Mouse (Mus musculus): Measurements from ENCODE around the gene Tlk2. TPM values are rescaled to one million over a fixed set of nuclear protein-coding genes. Genes with fewer than 3 reads are reported as not detected.

The Tlk2 gene
- polyA plus RNA-seq, 1 experiment = 90.1 TPM

DNA sequence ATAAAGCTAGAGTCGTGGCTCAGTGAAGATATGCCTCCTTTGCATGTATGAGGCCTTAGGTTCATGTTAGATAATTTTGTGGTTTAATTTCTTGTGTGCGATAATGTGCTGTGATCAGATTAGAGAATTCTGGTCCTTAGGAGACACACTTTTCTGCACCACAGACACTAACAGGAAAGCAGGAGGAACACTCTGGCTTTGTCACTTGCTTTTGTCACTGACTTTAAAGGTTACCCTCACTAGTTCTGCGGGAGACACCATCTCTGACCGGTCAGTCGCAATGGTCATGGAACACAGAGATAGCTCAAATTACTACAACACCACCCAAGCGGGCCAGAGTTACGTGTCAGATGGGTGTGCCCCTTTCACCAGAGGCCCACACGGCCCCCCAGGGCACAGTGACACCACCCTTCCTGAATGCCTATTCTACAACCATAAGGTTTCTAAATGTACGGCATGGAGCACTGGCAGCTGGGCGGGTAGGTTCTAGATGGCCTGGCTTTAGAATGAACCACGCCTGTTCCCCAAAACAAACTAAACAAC, 26.2 kb upstream of the Tlk2 start:
- Histone ChIP-seq H3K36me3 (ENCODE audit: control insufficient read depth, insufficient read depth, low read length) (no peaks in the 10 kb centered on the region), H3K27ac (ENCODE audit: control insufficient read depth, insufficient read depth, low read depth, low read length) (no peak overlapping the region), H3K27me3 (ENCODE audit: control insufficient read depth, insufficient read depth, low read length) (no peaks in the 10 kb centered on the region), H3K4me1 (ENCODE audit: control insufficient read depth, insufficient read depth, low read length) (peaks cover 8% of the 10 kb centered on the region), H3K4me3 (ENCODE audit: control insufficient read depth, low read depth, low read length) (no peak overlapping the region)
- no peak for TF ChIP-seq POLR2A (IDR thresholded peaks at IDR 0.05; ENCODE audit: control insufficient read depth, low read depth, low read length)
- no peak for TF ChIP-seq CTCF (IDR thresholded peaks at IDR 0.05; ENCODE audit: control insufficient read depth, insufficient read depth, insufficient replicate concordance, low read depth, low read length)

GRCm38 (mm10) chr11:105153068-105153833, 25.4 kb upstream of the Tlk2 start:
- Histone ChIP-seq H3K4me3 (ENCODE audit: control insufficient read depth, low read depth, low read length) (no peak overlapping the region), H3K27ac (ENCODE audit: control insufficient read depth, insufficient read depth, low read depth, low read length) (no peak overlapping the region), H3K4me1 (ENCODE audit: control insufficient read depth, insufficient read depth, low read length) (peaks cover 8% of the 10 kb centered on the region), H3K27me3 (ENCODE audit: control insufficient read depth, insufficient read depth, low read length) (no peaks in the 10 kb centered on the region), H3K36me3 (ENCODE audit: control insufficient read depth, insufficient read depth, low read length) (no peaks in the 10 kb centered on the region)
- no peak for TF ChIP-seq CTCF (IDR thresholded peaks at IDR 0.05; ENCODE audit: control insufficient read depth, insufficient read depth, insufficient replicate concordance, low read depth, low read length)
- no peak for TF ChIP-seq POLR2A (IDR thresholded peaks at IDR 0.05; ENCODE audit: control insufficient read depth, low read depth, low read length)

GRCm38 (mm10) chr11:105155915-105156314, 22.7 kb upstream of the Tlk2 start:
- H3K4me1 ChIP-seq (ENCODE audit: control insufficient read depth, insufficient read depth, low read length) = peaks cover 8% of the 10 kb centered on the region
- no peak overlapping the region for H3K4me3 ChIP-seq (ENCODE audit: control insufficient read depth, low read depth, low read length)
- H3K36me3 ChIP-seq (ENCODE audit: control insufficient read depth, insufficient read depth, low read length) = no peaks in the 10 kb centered on the region
- no peak overlapping the region for H3K27ac ChIP-seq (ENCODE audit: control insufficient read depth, insufficient read depth, low read depth, low read length)
- no peaks in the 10 kb centered on the region for H3K27me3 ChIP-seq (ENCODE audit: control insufficient read depth, insufficient read depth, low read length)
- TF ChIP-seq CTCF (IDR thresholded peaks at IDR 0.05; ENCODE audit: control insufficient read depth, insufficient read depth, insufficient replicate concordance, low read depth, low read length) = no peak
- no peak for TF ChIP-seq POLR2A (IDR thresholded peaks at IDR 0.05; ENCODE audit: control insufficient read depth, low read depth, low read length)

GRCm38 (mm10) chr11:105156748-105157267, 21.8 kb upstream of the Tlk2 start:
- Histone ChIP-seq H3K27me3 (ENCODE audit: control insufficient read depth, insufficient read depth, low read length) (no peaks in the 10 kb centered on the region), H3K36me3 (ENCODE audit: control insufficient read depth, insufficient read depth, low read length) (no peaks in the 10 kb centered on the region), H3K4me3 (ENCODE audit: control insufficient read depth, low read depth, low read length) (no peak overlapping the region), H3K27ac (ENCODE audit: control insufficient read depth, insufficient read depth, low read depth, low read length) (no peak overlapping the region), H3K4me1 (ENCODE audit: control insufficient read depth, insufficient read depth, low read length) (peaks cover 5% of the 10 kb centered on the region)
- TF ChIP-seq POLR2A (IDR thresholded peaks at IDR 0.05; ENCODE audit: control insufficient read depth, low read depth, low read length) (no peak), CTCF (IDR thresholded peaks at IDR 0.05; ENCODE audit: control insufficient read depth, insufficient read depth, insufficient replicate concordance, low read depth, low read length) (no peak)

DNA sequence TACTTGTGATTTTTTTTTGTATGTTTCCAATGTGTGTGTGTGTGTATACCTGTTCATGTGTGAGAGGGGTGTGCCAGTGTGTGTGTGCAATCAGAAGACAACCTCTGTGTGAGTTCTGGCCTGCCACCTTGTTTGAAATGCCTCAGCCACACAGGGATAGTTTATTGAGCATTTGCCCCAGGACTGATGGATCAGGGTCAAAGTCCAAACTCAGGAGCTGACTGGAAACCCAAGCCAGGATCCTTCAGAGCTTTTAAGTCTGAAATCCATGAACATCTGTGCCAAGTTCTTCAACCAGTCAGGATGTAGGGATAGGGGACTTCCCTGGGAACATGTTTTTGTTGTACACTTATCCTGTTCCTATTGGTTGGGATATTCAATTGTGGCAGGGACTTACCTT, 20.6 kb upstream of the Tlk2 start:
- no peak overlapping the region for H3K4me3 ChIP-seq (ENCODE audit: control insufficient read depth, low read depth, low read length)
- no peaks in the 10 kb centered on the region for H3K27me3 ChIP-seq (ENCODE audit: control insufficient read depth, insufficient read depth, low read length)
- no peak overlapping the region for H3K27ac ChIP-seq (ENCODE audit: control insufficient read depth, insufficient read depth, low read depth, low read length)
- H3K36me3 ChIP-seq (ENCODE audit: control insufficient read depth, insufficient read depth, low read length) = no peaks in the 10 kb centered on the region
- TF ChIP-seq CTCF (IDR thresholded peaks at IDR 0.05; ENCODE audit: control insufficient read depth, insufficient read depth, insufficient replicate concordance, low read depth, low read length) = no peak
- TF ChIP-seq POLR2A (IDR thresholded peaks at IDR 0.05; ENCODE audit: control insufficient read depth, low read depth, low read length) = no peak
- H3K4me1 ChIP-seq (ENCODE audit: control insufficient read depth, insufficient read depth, low read length) = peaks cover 5% of the 10 kb centered on the region

DNA sequence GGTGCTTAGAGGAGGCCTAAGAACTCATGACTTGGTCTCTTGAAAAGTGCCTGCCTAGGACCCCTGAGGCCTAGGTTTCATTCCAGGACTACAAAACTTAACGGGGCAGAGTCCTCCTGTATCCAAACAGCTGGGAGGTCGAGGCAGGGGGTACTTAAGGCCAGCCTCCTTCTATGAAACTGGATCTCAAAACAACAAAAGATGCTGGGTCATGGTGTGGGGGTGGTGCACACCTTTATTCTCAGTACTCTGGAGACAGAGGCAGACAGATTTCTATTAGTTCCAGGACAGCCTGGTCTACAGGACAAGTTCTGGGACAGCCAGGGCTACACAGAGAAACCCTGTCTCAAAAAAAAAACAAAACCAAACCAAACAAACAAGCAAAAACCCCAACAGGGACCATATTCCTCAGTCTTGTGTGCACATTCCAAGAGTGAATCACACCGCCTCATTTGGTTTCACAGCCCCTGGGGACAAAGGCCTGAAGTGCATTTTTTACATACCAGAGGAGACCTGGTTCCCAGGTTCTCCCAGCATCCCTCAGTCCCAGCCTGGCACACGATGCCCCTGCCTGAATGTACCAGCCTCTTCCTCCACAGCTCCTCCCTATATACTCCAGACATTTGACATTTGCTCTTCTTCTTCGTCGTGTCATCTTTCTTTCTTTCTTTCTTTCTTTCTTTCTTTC, 18.8 kb upstream of the Tlk2 start:
- Histone ChIP-seq H3K27ac (ENCODE audit: control insufficient read depth, insufficient read depth, low read depth, low read length) (no peak overlapping the region), H3K4me1 (ENCODE audit: control insufficient read depth, insufficient read depth, low read length) (peaks cover 5% of the 10 kb centered on the region)
- no peak for TF ChIP-seq POLR2A (IDR thresholded peaks at IDR 0.05; ENCODE audit: control insufficient read depth, low read depth, low read length)
- no peak for TF ChIP-seq CTCF (IDR thresholded peaks at IDR 0.05; ENCODE audit: control insufficient read depth, insufficient read depth, insufficient replicate concordance, low read depth, low read length)

DNA sequence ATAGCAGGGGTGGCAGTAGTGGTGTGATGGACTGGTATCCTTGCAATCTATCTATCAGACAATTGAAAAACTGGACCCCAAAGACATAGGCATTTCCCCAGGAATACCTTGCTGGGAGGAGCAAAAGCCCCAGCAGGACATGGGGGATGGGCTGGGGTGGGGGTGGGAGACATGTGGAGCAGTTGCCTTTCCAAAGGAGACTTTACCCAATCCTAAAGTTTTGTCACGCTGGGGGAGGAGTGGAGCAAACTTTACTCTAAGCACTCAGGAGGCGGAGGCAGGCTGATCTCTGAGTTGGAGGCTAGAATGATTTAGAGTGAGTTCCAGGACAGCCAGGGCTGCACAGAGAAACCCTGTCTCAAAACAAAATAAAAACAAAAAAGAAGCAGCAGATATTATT, 17.2 kb upstream of the Tlk2 start:
- Histone ChIP-seq H3K27me3 (ENCODE audit: control insufficient read depth, insufficient read depth, low read length) (no peaks in the 10 kb centered on the region), H3K36me3 (ENCODE audit: control insufficient read depth, insufficient read depth, low read length) (no peaks in the 10 kb centered on the region), H3K4me3 (ENCODE audit: control insufficient read depth, low read depth, low read length) (no peak overlapping the region), H3K4me1 (ENCODE audit: control insufficient read depth, insufficient read depth, low read length) (peaks cover 4% of the 10 kb centered on the region), H3K27ac (ENCODE audit: control insufficient read depth, insufficient read depth, low read depth, low read length) (no peak overlapping the region)
- no peak for TF ChIP-seq CTCF (IDR thresholded peaks at IDR 0.05; ENCODE audit: control insufficient read depth, insufficient read depth, insufficient replicate concordance, low read depth, low read length)
- TF ChIP-seq POLR2A (IDR thresholded peaks at IDR 0.05; ENCODE audit: control insufficient read depth, low read depth, low read length) = no peak

More for the DNA sequence above, 18.8 kb upstream of the Tlk2 start:
- Histone ChIP-seq H3K36me3 (ENCODE audit: control insufficient read depth, insufficient read depth, low read length) (no peaks in the 10 kb centered on the region), H3K27me3 (ENCODE audit: control insufficient read depth, insufficient read depth, low read length) (no peaks in the 10 kb centered on the region), H3K4me3 (ENCODE audit: control insufficient read depth, low read depth, low read length) (no peak overlapping the region)
